Mouse (Mus musculus): ENCODE measurements around the gene Syne1. TPM values are rescaled to one million over a fixed set of nuclear protein-coding genes. Genes with fewer than 3 reads are reported as not detected.

Syne1 gene
- total RNA-seq, 2 experiments from 2014 or later, result 247 to 308 TPM

DNA sequence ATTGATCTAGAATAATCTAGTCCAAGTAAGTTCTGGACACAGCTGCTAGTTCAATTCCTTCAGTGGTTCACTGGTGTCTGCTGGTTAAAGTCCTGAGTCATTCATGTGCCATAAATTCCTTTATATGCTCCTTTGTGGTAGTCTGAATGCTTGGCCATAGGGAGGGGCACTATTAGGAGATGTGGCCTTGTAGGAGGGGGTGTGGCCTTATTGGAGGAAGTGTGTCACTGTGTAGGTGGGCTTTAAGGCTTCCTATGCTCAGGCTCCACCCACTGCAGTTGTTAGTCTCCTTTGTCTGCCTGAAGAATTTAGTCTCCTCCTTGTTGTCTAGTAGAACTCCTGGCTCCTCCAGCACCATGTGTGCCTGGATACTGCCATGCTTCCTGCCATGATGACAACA lies 362.4 kb downstream of the Syne1 start:
- DNase-seq (ENCODE audit: low spot score in 2 of 2), result no peak
- intact Hi-C loops (cut with DNase I), result no loop called here

DNA sequence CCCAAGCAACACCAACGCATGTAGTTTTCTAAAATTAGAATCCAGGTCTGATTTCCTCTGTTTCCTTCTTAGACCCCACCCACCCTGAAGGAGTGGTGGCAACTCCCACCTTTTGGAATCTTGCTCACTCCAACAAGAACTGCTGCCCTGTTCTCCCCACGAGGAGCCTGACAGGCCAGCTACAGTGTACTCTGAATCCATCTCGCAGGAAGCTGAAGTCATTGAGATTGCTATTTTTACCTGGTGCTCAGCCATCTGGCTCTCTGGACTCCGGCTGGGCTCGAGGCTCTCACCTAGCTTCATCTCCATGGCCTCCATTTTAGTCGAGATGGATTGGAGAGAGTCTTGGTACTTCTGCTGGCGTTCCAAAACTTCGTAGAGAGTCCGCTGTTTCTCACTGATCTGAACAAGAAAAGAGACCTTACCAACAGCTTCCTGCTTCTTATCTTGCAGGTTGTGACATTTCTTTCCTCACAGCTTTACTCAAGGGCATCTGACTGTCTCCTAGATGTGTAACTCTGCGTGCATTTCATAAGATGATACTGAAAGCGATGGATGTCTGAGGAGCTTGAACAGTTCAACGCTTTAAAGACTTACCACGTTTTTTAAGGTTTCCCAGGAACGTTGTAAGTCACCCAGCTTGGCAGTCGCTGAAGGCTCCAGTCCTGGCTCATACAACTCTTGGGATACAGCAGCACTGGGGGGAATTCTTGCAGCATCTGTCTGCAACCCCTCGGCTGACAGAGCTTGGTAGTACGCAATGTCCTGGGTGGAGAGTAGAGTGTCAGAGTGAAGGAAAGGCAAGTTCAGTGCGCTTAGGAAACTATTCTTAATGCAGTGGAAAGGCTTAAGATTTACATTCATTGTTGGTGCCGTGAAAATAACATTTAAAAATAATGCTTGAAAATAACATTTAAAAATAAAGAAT lies 365.9 kb downstream of the Syne1 start:
- intact Hi-C loops (cut with DNase I), result no loop called here
- DNase-seq (ENCODE audit: low spot score in 2 of 2), result no peak

DNA sequence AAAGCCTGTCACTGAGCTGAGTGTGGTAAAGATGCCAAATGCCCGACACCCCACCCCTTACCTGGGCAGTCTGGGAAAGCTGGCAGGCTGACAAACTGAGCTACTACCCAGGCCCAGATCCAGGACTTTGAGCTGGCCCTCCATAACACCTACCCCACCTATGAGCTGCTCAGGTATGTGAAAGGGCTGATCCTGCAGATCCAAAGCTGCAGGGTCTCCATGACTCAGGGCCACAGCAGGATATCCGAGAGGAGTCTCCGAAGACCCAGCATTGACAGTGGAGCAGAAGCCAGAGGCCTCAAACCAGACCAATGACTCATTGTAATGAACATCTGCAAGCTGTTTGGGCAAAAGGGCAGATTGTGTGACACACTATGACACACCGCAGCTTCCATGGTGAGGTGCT lies 369.5 kb downstream of the Syne1 start:
- no peak for DNase-seq (ENCODE audit: low spot score in 2 of 2)
- intact Hi-C loops (cut with DNase I), result no loop called here

DNA sequence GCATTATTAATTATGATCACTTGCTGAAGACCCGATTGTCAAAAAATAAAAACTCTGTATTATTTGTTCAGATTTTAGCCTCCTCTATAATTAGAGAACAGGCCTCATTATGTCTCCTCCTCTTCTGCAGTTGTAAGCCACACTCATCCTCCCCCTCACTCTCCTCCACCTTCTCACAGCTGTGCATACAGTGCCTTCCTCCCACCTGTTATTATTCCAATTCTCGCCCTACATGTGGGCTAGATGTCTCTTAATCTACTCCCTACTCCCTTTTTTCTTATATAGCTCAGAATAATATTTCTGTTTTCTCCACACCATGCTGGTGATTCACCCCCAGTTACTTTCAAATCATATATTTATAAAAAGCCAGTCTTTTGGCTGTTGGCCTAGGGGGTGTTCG lies 371.4 kb downstream of the Syne1 start:
- no peak for DNase-seq (ENCODE audit: low spot score in 2 of 2)

DNA sequence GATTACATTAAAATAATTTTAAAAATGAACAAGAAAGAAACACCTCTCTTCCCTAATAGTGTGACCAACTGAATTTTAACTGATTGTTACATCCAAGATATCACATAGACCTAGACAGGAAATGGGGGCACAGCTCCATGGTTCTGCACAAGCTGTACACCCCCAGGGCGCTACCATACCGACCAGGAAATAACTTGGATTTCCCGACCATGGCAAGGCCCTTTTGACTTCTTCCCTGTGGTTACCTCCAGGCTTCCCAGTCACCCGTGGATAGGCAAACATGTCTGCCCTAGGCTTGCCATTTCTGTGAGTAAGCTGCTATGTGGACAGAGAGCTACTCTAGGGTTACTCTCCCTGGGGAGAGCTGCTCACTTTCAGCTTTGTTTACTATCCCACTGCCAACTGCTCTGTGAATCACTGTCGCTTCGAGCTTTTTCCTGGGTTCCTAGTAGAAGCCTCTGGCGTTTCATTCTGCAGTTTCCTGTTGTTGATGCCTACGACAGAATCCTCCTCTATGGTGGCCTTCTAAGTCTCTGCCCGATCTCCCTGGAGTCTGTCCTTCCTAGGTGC lies 373.8 kb downstream of the Syne1 start:
- no peak for DNase-seq (ENCODE audit: low spot score in 2 of 2)
- intact Hi-C loops (cut with DNase I), result no loop called here

More for the DNA sequence above, 371.4 kb downstream of the Syne1 start:
- intact Hi-C loops (cut with DNase I), result no loop called here

DNA sequence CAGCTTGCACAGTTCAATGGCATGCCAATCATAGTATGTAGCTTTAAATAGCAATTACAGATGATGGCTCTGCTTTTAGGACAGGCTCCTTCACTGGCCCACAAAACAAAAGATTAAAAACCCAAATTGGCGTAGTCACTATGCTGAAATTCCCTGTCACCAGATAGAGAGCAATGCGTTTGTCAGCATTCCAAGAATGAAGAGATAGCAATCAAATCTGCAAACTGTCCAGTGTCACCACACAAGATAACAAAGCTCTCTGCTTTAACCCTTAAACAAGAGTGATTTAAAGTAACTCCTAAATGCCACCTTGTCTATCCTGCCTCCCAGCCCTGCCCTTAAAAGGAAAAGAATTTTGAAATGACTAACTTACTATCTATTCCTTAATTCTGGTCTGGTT lies 374.9 kb downstream of the Syne1 start:
- intact Hi-C loops (cut with DNase I), result no loop called here
- DNase-seq (ENCODE audit: low spot score in 2 of 2), result no peak

DNA sequence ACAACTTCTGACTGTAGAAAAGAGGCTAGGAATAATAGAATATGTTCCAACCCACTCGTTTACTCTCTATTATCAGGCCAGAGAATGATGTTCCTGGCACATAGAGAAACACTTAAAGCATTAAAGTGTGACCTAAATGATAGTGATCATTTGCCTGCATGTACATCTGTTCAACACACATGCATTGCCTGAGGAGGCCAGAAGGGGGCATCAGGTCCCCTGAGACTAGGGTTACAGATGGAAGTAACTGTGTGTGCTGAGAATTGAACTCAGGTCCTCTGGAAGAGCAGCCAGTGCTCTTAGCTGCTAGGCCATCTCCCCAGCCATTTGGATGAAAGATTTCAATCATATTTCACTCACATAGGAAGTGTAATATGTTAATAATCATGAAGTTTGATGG lies 380.9 kb downstream of the Syne1 start:
- no peak for DNase-seq (ENCODE audit: low spot score in 2 of 2)
- intact Hi-C loops (cut with DNase I), result no loop called here

DNA sequence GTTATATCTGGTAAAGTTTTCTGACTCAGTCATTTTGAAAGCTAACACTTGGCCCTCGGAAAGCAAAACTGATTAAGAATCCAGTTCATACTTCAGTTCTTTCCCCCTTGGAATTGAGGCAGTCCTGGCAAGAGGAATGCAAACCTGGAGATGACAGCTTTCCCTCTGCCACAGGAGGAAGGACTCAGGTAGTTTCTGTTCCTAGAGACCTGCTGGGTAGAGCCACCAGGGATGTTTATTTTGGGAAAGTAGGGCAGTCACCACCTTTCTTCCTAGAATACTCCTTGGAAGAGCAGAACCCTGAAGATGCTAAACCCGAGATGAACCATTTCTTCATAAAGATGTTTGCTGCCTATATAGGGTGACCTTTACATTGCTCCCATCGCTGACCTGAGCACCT lies 383.8 kb downstream of the Syne1 start:
- intact Hi-C loops (cut with DNase I), result no loop called here
- DNase-seq (ENCODE audit: low spot score in 2 of 2), result no peak

DNA sequence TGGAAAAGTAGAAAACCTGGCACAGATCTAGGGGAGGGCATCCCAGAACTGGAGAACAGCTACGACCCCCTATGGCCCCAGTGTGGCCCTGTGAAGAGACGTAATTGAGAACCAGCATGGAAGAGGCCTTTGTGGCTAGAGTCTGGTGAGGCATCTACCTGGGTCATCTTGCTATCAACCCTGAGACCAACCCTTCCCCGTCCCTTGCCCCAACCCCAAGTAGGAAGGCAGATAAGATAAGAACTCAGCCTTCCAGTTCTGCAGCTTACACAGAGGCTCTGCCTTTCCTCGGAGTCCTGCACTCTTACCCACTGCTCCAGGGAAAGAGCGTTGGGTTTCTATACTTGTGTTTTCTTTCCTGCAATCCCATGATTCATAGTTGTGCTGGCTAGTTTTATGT lies 385.8 kb downstream of the Syne1 start:
- intact Hi-C loops (cut with DNase I), result no loop called here
- no peak for DNase-seq (ENCODE audit: low spot score in 2 of 2)

DNA sequence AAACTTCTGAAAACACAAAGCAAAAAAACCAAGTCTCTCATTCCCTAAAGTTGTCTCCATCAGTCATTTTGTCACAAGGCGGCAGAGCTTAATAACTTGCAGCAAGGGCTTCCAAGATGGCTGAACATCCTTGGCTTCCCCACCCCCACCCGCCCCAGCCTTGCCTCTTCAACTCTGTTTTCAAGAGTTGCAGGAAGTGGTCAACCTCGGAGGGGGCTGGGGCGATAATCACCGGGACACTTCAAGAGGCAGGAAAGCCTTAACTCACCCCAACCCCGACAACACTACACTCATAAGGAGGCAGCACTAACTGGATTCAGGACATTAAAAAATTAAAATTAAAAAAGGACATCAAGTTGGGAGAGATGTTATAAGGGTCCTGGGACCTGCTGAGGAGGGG lies 387.5 kb downstream of the Syne1 start:
- intact Hi-C loops (cut with DNase I), result no loop called here
- no peak for DNase-seq (ENCODE audit: low spot score in 2 of 2)

DNA sequence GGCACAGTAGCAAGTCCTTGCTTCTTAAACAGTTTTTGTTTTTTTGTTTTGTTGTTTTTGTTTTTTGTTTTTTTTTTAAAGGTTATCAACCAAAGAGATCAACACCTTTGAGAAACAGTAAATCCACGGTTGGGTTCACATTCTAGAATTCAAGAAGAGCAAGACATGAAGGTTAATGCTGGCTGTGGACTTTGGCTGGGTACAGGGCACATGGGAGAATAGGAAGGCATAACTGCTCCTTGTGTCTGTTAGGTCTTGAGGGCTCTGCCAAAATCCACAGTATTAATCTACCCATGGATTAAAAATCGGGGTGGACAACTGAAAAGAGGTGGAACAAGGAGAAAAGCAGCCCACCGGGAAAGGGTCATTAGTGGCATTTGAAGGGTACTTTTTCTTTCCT lies 388.0 kb downstream of the Syne1 start:
- DNase-seq (ENCODE audit: low spot score in 2 of 2), result no peak
- intact Hi-C loops (cut with DNase I), result no loop called here

DNA sequence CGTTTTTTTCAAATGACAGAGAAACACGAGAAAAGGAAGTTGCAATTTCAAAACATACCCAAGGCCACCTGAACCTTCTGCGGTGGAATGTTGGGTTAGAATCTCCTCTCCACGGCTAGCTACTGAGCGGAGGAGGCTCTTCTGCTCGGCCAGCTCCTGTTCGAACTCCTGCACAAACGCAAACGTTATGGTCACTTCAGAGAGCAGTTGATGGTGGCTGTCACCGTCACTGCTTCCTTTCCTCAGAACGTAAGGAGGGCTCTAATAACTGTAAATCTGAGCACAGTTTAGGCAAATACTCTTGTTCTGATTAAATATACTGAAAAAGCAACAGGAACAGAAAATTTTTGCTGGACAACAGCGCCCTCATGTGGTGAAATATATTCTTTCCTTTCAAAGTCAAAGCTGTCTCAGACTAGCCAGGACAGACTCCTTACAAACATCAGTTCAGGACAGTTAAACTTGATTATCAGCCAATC lies 389.8 kb downstream of the Syne1 start:
- DNase-seq (ENCODE audit: low spot score in 2 of 2), result peak; percentile 58 to 61
- intact Hi-C loops (cut with DNase I), result no loop called here

DNA sequence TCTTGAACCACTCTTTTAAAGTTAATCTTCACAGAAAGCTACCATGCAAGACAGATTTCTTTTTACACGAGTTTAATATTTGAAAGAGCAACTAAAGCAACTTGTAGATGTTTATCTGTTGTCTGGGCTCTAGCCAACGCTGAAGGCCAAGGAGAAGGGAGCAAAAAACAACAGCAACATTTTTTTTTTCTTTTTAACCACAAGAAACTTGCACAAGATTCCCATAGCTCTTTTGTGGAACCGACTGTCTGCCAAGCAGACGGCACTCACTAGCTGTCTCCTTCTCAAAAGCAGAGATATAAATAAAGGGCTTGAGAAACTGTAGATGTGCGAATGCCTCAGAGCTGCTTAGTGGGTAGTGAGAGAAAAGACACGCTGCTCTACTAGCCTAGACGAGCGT lies 391.6 kb downstream of the Syne1 start:
- intact Hi-C loops (cut with DNase I), result no loop called here

DNA sequence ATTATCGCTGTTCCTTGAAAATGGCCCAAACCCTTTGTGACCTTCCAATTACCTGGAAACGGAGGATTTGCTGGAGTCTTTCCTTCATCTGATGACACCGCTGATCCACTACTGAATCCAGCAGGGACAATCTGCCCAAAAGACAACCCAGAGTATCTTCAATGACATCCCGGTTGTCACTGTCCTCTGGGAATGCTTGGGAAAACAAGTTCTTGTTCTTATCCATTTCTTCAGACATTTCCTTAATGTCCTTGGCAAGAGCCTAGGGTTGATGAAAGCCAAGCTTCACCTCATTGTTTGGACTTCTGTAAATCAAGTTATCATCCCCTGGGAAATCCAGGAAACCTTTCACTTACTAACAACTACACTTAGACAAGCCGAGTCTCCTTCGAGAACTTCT lies 398.2 kb downstream of the Syne1 start:
- no peak for DNase-seq (ENCODE audit: low spot score in 2 of 2)
- intact Hi-C loops (cut with DNase I), result no loop called here

More for the DNA sequence above, 391.6 kb downstream of the Syne1 start:
- peak in 1 of 2 experiments; percentile 28 for DNase-seq (ENCODE audit: low spot score in 2 of 2)

DNA sequence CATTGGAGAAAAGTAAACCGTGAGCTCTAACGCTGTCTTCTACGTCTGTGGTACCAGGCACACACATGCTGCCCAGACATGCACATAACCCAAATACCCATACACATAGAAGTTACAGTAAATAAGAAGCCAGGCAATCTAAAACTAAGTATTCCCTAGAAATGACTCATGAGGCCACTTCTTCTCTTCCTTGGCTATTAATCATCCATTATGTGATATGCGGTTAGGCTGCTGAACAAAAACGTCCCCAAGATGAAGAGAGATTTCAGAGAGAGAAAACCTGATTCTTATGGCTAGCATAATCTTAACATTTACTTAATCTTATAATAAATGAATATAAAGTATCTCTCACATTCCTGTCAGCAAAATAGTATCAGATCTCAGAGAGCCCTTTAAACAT lies 409.8 kb downstream of the Syne1 start:
- intact Hi-C loops (cut with DNase I), result no loop called here
- DNase-seq (ENCODE audit: low spot score in 2 of 2), result no peak

DNA sequence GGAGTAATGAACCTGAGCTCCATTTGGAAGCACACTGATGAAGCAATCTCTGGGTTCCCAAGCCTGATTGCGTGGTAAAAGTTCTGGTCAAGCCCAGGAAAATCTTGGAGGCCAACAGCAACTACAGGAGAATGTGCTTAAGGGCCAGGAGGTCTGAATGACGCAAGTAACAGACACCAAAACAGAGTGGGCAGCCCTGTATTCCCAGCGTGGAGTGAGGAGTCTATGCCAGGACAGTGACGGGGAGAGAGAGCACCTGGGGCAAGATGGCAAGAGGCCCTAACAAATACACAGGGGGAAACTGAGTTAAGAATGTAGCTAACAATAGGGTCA lies 411.4 kb downstream of the Syne1 start:
- intact Hi-C loops (cut with DNase I), result no loop called here
- DNase-seq (ENCODE audit: low spot score in 2 of 2), result no peak

DNA sequence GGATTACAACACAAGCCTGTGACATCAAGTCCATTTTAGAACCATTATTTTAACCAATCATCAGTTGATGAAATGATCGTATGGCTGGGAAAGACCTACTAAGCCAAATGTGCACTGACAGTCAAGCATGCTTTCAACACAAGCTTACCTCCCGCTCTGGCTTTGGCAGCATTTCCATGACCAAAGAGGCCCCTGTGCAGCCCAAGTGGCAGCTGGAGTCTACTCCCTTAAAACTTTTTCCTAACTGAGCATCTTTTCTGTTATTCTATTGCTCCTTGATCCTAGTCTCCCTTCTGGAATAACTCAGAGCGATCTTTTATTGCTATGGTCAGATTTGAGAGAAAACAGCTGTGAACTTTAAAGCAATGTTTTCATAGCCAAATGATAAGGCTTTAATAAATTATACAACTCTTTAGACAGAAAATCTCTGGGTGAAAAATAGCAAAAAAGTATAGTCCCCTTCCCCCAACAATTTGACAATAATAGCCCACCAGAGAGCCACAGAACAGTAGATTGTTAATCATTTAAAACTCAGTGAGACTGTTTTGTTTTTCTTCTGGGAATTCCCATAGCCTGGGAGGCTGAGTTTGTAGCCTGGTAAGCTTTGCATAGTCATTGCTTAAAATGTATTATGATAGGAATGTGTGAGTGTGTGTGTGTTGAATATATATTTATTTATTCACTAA lies 411.9 kb downstream of the Syne1 start:
- intact Hi-C loops (cut with DNase I), result no loop called here

DNA sequence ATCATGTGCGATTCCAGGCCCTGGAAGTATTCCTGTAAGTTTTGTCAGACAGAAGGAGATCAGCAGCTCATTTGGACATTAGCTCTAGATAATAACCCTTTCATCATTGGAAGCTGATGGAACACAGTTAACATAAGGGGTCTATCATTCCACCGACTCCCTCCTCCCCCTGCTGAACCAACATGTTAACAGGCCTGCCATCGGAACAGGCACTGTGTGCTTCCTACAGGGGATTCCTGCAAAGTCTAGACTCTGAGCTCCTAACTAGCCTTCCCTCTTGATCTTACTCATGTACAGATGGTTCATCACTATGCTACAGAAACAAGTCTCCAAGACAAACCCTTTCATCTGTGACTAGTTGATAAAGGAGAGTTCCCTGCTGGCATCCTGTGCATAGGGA lies 419.2 kb downstream of the Syne1 start:
- DNase-seq (ENCODE audit: low spot score in 2 of 2), result no peak
- intact Hi-C loops (cut with DNase I), result no loop called here

More for the DNA sequence above, 411.9 kb downstream of the Syne1 start:
- DNase-seq (ENCODE audit: low spot score in 2 of 2), result no peak

DNA sequence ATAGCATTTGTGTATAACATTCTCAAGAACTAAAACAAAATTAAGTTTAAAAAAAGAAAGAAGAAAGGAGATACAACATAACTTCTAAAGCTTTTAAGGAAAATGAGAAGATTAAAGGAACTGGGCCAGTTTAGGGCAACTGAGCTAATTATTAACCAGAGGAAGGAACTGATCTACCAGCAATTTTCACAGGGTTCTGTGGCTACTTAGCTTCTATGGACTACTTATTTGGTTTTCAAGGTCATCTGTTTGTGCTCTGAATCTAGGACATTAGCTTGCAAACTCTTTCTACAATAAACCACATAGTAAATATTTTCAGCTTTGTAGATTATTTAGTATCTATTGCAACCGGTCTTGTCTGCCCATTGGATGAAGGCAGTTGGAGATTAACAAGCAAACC lies 420.8 kb downstream of the Syne1 start:
- intact Hi-C loops (cut with DNase I), result no loop called here
- DNase-seq (ENCODE audit: low spot score in 2 of 2), result no peak

DNA sequence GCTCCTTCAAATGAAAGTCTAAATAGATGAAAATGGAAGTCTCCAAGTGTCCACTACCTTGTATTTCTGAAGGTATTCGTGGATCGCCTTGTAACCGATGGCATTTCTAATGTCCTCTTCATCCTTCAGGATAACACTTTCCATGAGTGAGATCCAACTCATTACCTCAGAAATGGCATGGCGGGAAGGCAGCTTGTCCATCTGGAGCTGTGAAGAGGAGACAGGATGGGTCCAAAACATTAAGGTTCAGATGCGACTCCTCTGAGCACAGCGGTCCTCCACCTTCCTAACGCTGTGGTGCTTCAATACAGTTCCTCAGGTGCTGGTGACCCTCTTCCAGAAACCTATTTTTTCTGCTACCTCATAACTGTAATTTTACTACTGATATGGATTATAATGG lies 426.5 kb downstream of the Syne1 start:
- no peak for DNase-seq (ENCODE audit: low spot score in 2 of 2)
- intact Hi-C loops (cut with DNase I), result no loop called here

DNA sequence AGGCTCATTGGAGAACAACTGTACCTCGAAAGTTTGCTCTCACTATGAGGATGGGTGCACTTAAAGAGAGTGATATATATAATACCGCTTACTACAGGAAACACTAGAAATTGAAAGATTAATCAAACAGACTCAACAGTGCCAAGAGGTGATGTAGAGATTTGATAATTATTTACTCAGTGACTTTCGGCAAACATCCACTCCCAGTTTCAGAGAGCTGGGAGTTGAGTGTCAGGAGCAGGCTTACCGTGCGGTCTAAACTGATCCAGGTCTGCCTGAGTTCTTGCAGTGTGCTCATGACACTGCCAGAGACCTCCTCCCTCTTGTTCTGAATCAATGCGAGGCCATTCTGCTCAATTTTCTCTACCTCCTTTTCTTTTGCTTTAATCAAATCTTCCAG lies 434.6 kb downstream of the Syne1 start:
- intact Hi-C loops (cut with DNase I), result no loop called here

More for the DNA sequence above, 434.6 kb downstream of the Syne1 start:
- no peak for DNase-seq (ENCODE audit: low spot score in 2 of 2)

All from left cerebral cortex, postnatal 14 days (tissue).